Mouse (Mus musculus) intestine, embryonic 15.5 days (tissue): ENCODE measurements around the gene Card19. TPM values are rescaled to one million over a fixed set of nuclear protein-coding genes. Genes with fewer than 3 reads are reported as not detected.

ENCODE experiments used
- ATAC-seq: fragments of 200-750 bp; cut with Nextera tagmentation; 2 replicates; pipeline ENCODE4 v1.8.0; 2017; ENCODE audit warnings: moderate TSS enrichment, moderate library complexity
- H3K27ac ChIP-seq: fragments of 300-500 bp; sonication (generic); 2 replicates; pipeline ENCODE4 v1.5.1; 2015; ENCODE audit warnings: mild to moderate bottlenecking, inconsistent platforms
- H3K27me3 ChIP-seq: fragments of 300-500 bp; sonication (generic); replicated peaks from 2 replicates; pipeline ENCODE4 v1.6.1; 2015; ENCODE audit warnings: inconsistent platforms
- H3K36me3 ChIP-seq: fragments of 300-500 bp; sonication (generic); 2 replicates; pipeline ENCODE4 v1.6.1; 2015; ENCODE audit warnings: inconsistent platforms
- H3K4me1 ChIP-seq: fragments of 300-500 bp; sonication (generic); replicated peaks from 2 replicates; pipeline ENCODE4 v1.6.1; 2015; ENCODE audit warnings: inconsistent platforms
- H3K4me2 ChIP-seq: fragments of 300-500 bp; sonication (generic); replicated peaks from 2 replicates; pipeline ENCODE4 v1.6.1; 2015; ENCODE audit warnings: mild to moderate bottlenecking, inconsistent platforms
- H3K4me3 ChIP-seq: fragments of 300-500 bp; sonication (generic); replicated peaks from 2 replicates; pipeline ENCODE4 v1.5.1; 2015; ENCODE audit warnings: inconsistent platforms
- H3K9ac ChIP-seq: fragments of 300-500 bp; sonication (generic); 2 replicates; pipeline ENCODE4 v1.6.1; 2015; ENCODE audit warnings: inconsistent platforms
- H3K9me3 ChIP-seq: fragments of 300-500 bp; sonication (generic); 2 replicates; pipeline ENCODE4 v1.6.1; 2016; ENCODE audit warnings: inconsistent platforms
- whole genome bisulfite sequencing: fragments of 180-500 bp; shearing (Covaris S2); methylation state at CpG from one replicate; pipeline ENCODE4 v1.1.7; 2015; 5-methylcytosine and 5-hydroxymethylcytosine counted together
- polyA plus RNA-seq: library from polyadenylated mRNA; unstranded; fragments of >200 nt; fragmentation: Nextera tagmentation; extraction: Ambion mirVana; gene quantifications from 2 replicates; pipeline ENCODE4 v1.2.1, GENCODE M21; 2015

Card19 gene
- polyA plus RNA-seq, 1 experiment from 2014 or later, result 52.6 TPM

- no peak overlapping the region for H3K27ac ChIP-seq
- no peak overlapping the region for H3K9ac ChIP-seq
- no peaks in the 10 kb centered on the region for H3K9me3 ChIP-seq
- WGBS, result 17% methylated on average over 10 of the region's 10 CpGs
- 0 out of 2 replicates have a peak overlapping the region, but pooled peaks have one; percentile 6 for H3K4me2 ChIP-seq
- no peak overlapping the region for H3K4me3 ChIP-seq
- H3K4me1 ChIP-seq, result 0 out of 2 replicates have a peak, but pooled peaks cover 4% of the 10 kb centered on the region
- ATAC-seq, result 0 out of 2 replicates have a peak, but pooled peaks have one; percentile 23
- no peaks in the 10 kb centered on the region for H3K27me3 ChIP-seq
- H3K36me3 ChIP-seq, result no peaks in the 10 kb centered on the region
These were observed 8.5 kb upstream of the Card19 start for GRCm38 (mm10) chr13:49224314-49224713.

GRCm38 (mm10) chr13:49220912-49221311 lies 5.1 kb upstream of the Card19 start:
- Histone ChIP-seq H3K4me1 (peaks cover 8% of the 10 kb centered on the region; the same call in 1 of the 2 replicates), H3K27me3 (no peaks in the 10 kb centered on the region), H3K9me3 (no peaks in the 10 kb centered on the region), H3K4me2 (no peak overlapping the region), H3K27ac (no peak overlapping the region), H3K9ac (no peak overlapping the region), H3K36me3 (no peaks in the 10 kb centered on the region), H3K4me3 (no peak overlapping the region)
- ATAC-seq, result no peak
- WGBS, result 20% methylated on average over 5 of the region's 5 CpGs

- H3K9ac ChIP-seq, result no peak overlapping the region
- 86% methylated on average over 4 of the region's 4 CpGs for WGBS
- no peak for ATAC-seq
- no peak overlapping the region for H3K4me2 ChIP-seq
- no peaks in the 10 kb centered on the region for H3K27me3 ChIP-seq
- H3K4me1 ChIP-seq, result peaks cover 17% of the 10 kb centered on the region
- H3K9me3 ChIP-seq, result no peaks in the 10 kb centered on the region
- no peak overlapping the region for H3K4me3 ChIP-seq
- H3K36me3 ChIP-seq, result no peaks in the 10 kb centered on the region
- H3K27ac ChIP-seq, result no peak overlapping the region
These were observed 3.5 kb upstream of the Card19 start for GRCm38 (mm10) chr13:49219367-49219766.

- WGBS, result 78% methylated on average over 3 of the region's 3 CpGs
- Histone ChIP-seq H3K4me3 (no peak overlapping the region), H3K4me2 (no peak overlapping the region), H3K4me1 (peaks cover 22% of the 10 kb centered on the region), H3K9me3 (no peaks in the 10 kb centered on the region), H3K27ac (no peak overlapping the region), H3K36me3 (no peaks in the 10 kb centered on the region), H3K27me3 (no peaks in the 10 kb centered on the region), H3K9ac (no peak overlapping the region)
- no peak for ATAC-seq
These were observed 2.8 kb upstream of the Card19 start for GRCm38 (mm10) chr13:49218651-49219050.

GRCm38 (mm10) chr13:49216808-49217561 lies 1.1 kb upstream of the Card19 start:
- Histone ChIP-seq H3K4me2 (no peak overlapping the region; the same call in 1 of the 2 replicates), H3K27ac (no peak overlapping the region), H3K36me3 (no peaks in the 10 kb centered on the region), H3K4me3 (no peak overlapping the region), H3K4me1 (peaks cover 26% of the 10 kb centered on the region), H3K9me3 (no peaks in the 10 kb centered on the region), H3K9ac (no peak overlapping the region), H3K27me3 (no peaks in the 10 kb centered on the region)
- ATAC-seq, result no peak
- WGBS, result 66% methylated on average over 9 of the region's 9 CpGs

- H3K9ac ChIP-seq, result peak overlapping the region; percentile 61
- WGBS, result 4% methylated on average over 17 of the region's 17 CpGs
- peak overlapping the region; percentile 87 for H3K4me2 ChIP-seq
- H3K27me3 ChIP-seq, result no peaks in the 10 kb centered on the region
- H3K27ac ChIP-seq, result peak overlapping the region; percentile 82
- peak overlapping the region; percentile 91 for H3K4me3 ChIP-seq
- peak; percentile 76 for ATAC-seq
- no peaks in the 10 kb centered on the region for H3K36me3 ChIP-seq
- peaks cover 27% of the 10 kb centered on the region for H3K4me1 ChIP-seq
- H3K9me3 ChIP-seq, result no peaks in the 10 kb centered on the region
These were observed 349 bp upstream of the Card19 start for GRCm38 (mm10) chr13:49216220-49216552.

GRCm38 (mm10) chr13:49215128-49215503 lies 721 bp downstream of the Card19 start:
- Histone ChIP-seq H3K4me2 (peak overlapping the region; percentile 87), H3K9me3 (no peaks in the 10 kb centered on the region), H3K9ac (peak overlapping the region; percentile 87), H3K36me3 (no peaks in the 10 kb centered on the region), H3K4me3 (peak overlapping the region; percentile 91), H3K27me3 (no peaks in the 10 kb centered on the region), H3K4me1 (peaks cover 27% of the 10 kb centered on the region), H3K27ac (peak overlapping the region; percentile 64; the same call in 1 of the 2 replicates)
- ATAC-seq, result no peak; the same call in 1 of the 2 replicates
- 12% methylated on average over 5 of the region's 5 CpGs for WGBS

- WGBS, result 82% methylated on average over 3 of the region's 3 CpGs
These were observed 1.4 kb downstream of the Card19 start for GRCm38 (mm10) chr13:49214454-49214853.

GRCm38 (mm10) chr13:49213531-49213932 lies 2.3 kb downstream of the Card19 start:
- no peak overlapping the region for H3K4me2 ChIP-seq
- H3K9ac ChIP-seq, result no peak overlapping the region

More at GRCm38 (mm10) chr13:49214454-49214853, 1.4 kb downstream of the Card19 start:
- Histone ChIP-seq H3K9ac (no peak overlapping the region), H3K27ac (no peak overlapping the region), H3K4me3 (peak overlapping the region; percentile 91; the same call in 1 of the 2 replicates), H3K9me3 (no peaks in the 10 kb centered on the region), H3K4me1 (peaks cover 27% of the 10 kb centered on the region), H3K36me3 (no peaks in the 10 kb centered on the region), H3K27me3 (no peaks in the 10 kb centered on the region), H3K4me2 (peak overlapping the region; percentile 87)
- ATAC-seq, result no peak

GRCm38 (mm10) chr13:49212711-49213500 lies 2.9 kb downstream of the Card19 start:
- Histone ChIP-seq H3K27me3 (no peaks in the 10 kb centered on the region), H3K4me2 (no peak overlapping the region), H3K9me3 (no peaks in the 10 kb centered on the region), H3K4me3 (no peak overlapping the region), H3K4me1 (peaks cover 27% of the 10 kb centered on the region), H3K9ac (no peak overlapping the region), H3K27ac (no peak overlapping the region), H3K36me3 (no peaks in the 10 kb centered on the region)
- no peak for ATAC-seq
- WGBS, result 89% methylated on average over 4 of the region's 4 CpGs

More at GRCm38 (mm10) chr13:49213531-49213932, 2.3 kb downstream of the Card19 start:
- no peak overlapping the region for H3K4me3 ChIP-seq
- H3K4me1 ChIP-seq, result peaks cover 27% of the 10 kb centered on the region
- ATAC-seq, result no peak
- WGBS, result 67% methylated on average over 4 of the region's 4 CpGs
- no peaks in the 10 kb centered on the region for H3K9me3 ChIP-seq
- H3K27ac ChIP-seq, result no peak overlapping the region
- no peaks in the 10 kb centered on the region for H3K27me3 ChIP-seq
- no peaks in the 10 kb centered on the region for H3K36me3 ChIP-seq

GRCm38 (mm10) chr13:49209306-49209705 lies 6.5 kb downstream of the Card19 start:
- Histone ChIP-seq H3K4me3 (no peak overlapping the region), H3K9me3 (no peaks in the 10 kb centered on the region), H3K27me3 (no peaks in the 10 kb centered on the region), H3K9ac (no peak overlapping the region), H3K36me3 (0 out of 2 replicates have a peak, but pooled peaks cover 7% of the 10 kb centered on the region), H3K4me2 (no peak overlapping the region), H3K4me1 (peaks cover 17% of the 10 kb centered on the region), H3K27ac (no peak overlapping the region)
- no peak for ATAC-seq
- 60% methylated on average over 7 of the region's 7 CpGs for WGBS

GRCm38 (mm10) chr13:49206341-49206740 lies 9.5 kb downstream of the Card19 start:
- ATAC-seq, result no peak

More at GRCm38 (mm10) chr13:49206341-49206740, 9.5 kb downstream of the Card19 start:
- Histone ChIP-seq H3K4me1 (0 out of 2 replicates have a peak, but pooled peaks cover 6% of the 10 kb centered on the region), H3K36me3 (0 out of 2 replicates have a peak, but pooled peaks cover 10% of the 10 kb centered on the region), H3K27me3 (no peaks in the 10 kb centered on the region), H3K9ac (no peak overlapping the region), H3K4me3 (no peak overlapping the region), H3K9me3 (no peaks in the 10 kb centered on the region), H3K4me2 (no peak overlapping the region), H3K27ac (no peak overlapping the region)
- WGBS, result 94% methylated on average over 2 of the region's 2 CpGs
